Mouse (Mus musculus) heart, embryonic 13.5 days (tissue): Measurements from ENCODE around the gene Slc2a12. TPM values are rescaled to one million over a fixed set of nuclear protein-coding genes. Genes with fewer than 3 reads are reported as not detected.

Experiments
- ATAC-seq: fragments of 200-750 bp; cut with Nextera tagmentation; 2 replicates; pipeline ENCODE4 v1.8.0; 2017; ENCODE audit warnings: moderate TSS enrichment; ENCODE audit not compliant: insufficient number of reproducible peaks, low FRiP score, low TSS enrichment; ENCODE audit errors: extremely low read depth
- H3K27ac ChIP-seq: fragments of 300-500 bp; sonication (generic); replicated peaks from 2 replicates; pipeline ENCODE4 v1.5.1; 2015; ENCODE audit warnings: moderate library complexity, mild to moderate bottlenecking, inconsistent platforms
- H3K27me3 ChIP-seq: fragments of 300-500 bp; sonication (generic); replicated peaks from 2 replicates; pipeline ENCODE4 v1.6.1; 2015; ENCODE audit warnings: mild to moderate bottlenecking, inconsistent platforms
- H3K36me3 ChIP-seq: fragments of 300-500 bp; sonication (generic); 2 replicates; pipeline ENCODE4 v1.6.1; 2015; ENCODE audit warnings: mild to moderate bottlenecking, inconsistent platforms
- H3K4me1 ChIP-seq: fragments of 300-500 bp; sonication (generic); 2 replicates; pipeline ENCODE4 v1.6.1; 2015; ENCODE audit warnings: inconsistent platforms
- H3K4me2 ChIP-seq: fragments of 300-500 bp; sonication (generic); 2 replicates; pipeline ENCODE4 v1.6.1; 2015; ENCODE audit warnings: inconsistent platforms, mild to moderate bottlenecking, moderate library complexity
- H3K4me3 ChIP-seq: fragments of 300-500 bp; sonication (generic); 2 replicates; pipeline ENCODE4 v1.5.1; 2015; ENCODE audit warnings: moderate library complexity, mild to moderate bottlenecking, inconsistent platforms
- H3K9ac ChIP-seq: fragments of 300-500 bp; sonication (generic); 2 replicates; pipeline ENCODE4 v1.6.1; 2015; ENCODE audit warnings: inconsistent platforms, mild to moderate bottlenecking, moderate library complexity
- H3K9me3 ChIP-seq: fragments of 300-500 bp; sonication (generic); 2 replicates; pipeline ENCODE4 v1.6.1; 2016; ENCODE audit warnings: inconsistent platforms
- whole genome bisulfite sequencing: fragments of 180-500 bp; shearing (Covaris S2); methylation state at CpG from one replicate; pipeline ENCODE4 v1.1.7; 2015; ENCODE audit warnings: mixed read lengths; 5-methylcytosine and 5-hydroxymethylcytosine counted together
- microRNA-seq: library from miRNA; unstranded; fragments of <30 nt; microRNA quantifications from one replicate; pipeline ENCODE4, GENCODE M21; 2016
- polyA plus RNA-seq: library from polyadenylated mRNA; unstranded; fragments of >200 nt; fragmentation: Nextera tagmentation; extraction: Ambion mirVana; gene quantifications from 2 replicates; pipeline ENCODE4 v1.2.1, GENCODE M21; 2015

The Slc2a12 gene
- polyA plus RNA-seq, 1 experiment from 2014 or later, result 1.7 TPM

GRCm38 (mm10) chr10:22731272-22732093 lies 86.7 kb downstream of the Slc2a12 start, which contains the start of gene Tbpl1:
Gene Tbpl1 (minus strand): TSS chr10:22731938.
- Histone ChIP-seq H3K36me3 (no peaks in the 10 kb centered on the region), H3K9ac (peak within 1 kb of the TSS; percentile 92), H3K4me3 (peak within 1 kb of the TSS; percentile 88), H3K4me1 (peaks cover 32% of the 10 kb centered on the region), H3K9me3 (no peaks in the 10 kb centered on the region), H3K27ac (peak within 1 kb of the TSS; percentile 91), H3K4me2 (peak within 1 kb of the TSS; percentile 72), H3K27me3 (no peaks in the 10 kb centered on the region)
- under 1% methylated on average over 74 of the region's 77 CpGs for WGBS
- ATAC-seq, result peak; percentile 95

GRCm38 (mm10) chr10:22732181-22732580 lies 87.4 kb downstream of the Slc2a12 start:
- 41% methylated on average over 10 of the region's 10 CpGs for WGBS
- no peak for ATAC-seq
- no peaks in the 10 kb centered on the region for H3K36me3 ChIP-seq

GRCm38 (mm10) chr10:22745922-22746321 lies 101.1 kb downstream of the Slc2a12 start:
- WGBS, result 48% methylated on average over 7 of the region's 7 CpGs
- no peak overlapping the region for H3K4me2 ChIP-seq
- H3K27ac ChIP-seq, result no peak overlapping the region
- no peak overlapping the region for H3K4me3 ChIP-seq
- no peaks in the 10 kb centered on the region for H3K27me3 ChIP-seq
- no peaks in the 10 kb centered on the region for H3K9me3 ChIP-seq
- no peak for ATAC-seq
- H3K4me1 ChIP-seq, result peaks cover 13% of the 10 kb centered on the region
- H3K9ac ChIP-seq, result no peak overlapping the region
- no peaks in the 10 kb centered on the region for H3K36me3 ChIP-seq

More at GRCm38 (mm10) chr10:22732181-22732580, 87.4 kb downstream of the Slc2a12 start:
- Histone ChIP-seq H3K27ac (peak overlapping the region; percentile 91), H3K9ac (peak overlapping the region; percentile 92), H3K4me1 (peaks cover 25% of the 10 kb centered on the region), H3K4me3 (peak overlapping the region; percentile 88), H3K4me2 (peak overlapping the region; percentile 72), H3K9me3 (no peaks in the 10 kb centered on the region), H3K27me3 (no peaks in the 10 kb centered on the region)

DNA sequence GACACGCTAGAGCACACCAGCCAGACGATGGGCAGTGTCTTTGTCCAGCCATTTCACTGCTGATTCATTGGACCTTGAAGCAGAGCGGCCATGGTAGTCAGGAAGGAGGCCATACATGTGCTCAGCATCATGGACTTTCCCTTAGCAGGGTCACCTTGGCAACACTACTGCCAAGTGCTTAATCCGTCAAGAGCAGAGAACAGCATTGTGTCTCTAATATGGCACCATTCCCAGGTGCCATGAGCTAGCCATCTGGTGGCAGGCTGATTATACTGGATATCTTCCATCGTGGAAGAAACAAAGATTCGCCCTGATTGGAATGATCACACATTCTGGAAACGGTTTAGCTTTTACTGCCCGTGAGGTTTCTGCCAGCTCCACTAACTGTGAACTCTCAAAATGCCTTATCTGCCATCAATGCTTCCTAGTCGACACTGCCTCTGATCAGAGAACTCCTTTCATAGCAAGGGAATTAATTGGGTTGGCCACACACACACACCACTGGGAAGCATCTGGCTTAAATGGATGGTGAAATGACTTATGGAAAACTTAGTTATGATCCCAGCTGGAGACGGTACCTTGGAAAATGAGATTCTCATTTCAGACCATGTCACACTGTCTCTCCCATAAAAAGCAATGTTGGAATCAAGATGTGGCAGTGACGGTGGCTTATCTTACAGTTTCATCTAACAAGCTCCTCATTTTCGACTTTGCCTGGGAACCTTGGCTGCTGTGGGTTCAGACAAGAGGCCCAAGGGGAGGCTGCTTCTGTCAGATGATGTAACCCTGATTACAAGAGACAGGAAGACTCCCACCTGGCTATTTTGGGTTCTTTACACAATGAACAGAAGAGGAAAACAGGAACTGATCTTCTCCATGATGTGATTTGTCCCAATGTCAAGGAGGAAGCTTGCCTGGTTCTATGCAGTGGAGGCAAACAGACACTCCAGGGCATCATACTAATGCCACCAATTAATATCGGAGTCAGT lies 101.8 kb downstream of the Slc2a12 start:
- Histone ChIP-seq H3K4me3 (no peak overlapping the region), H3K9ac (no peak overlapping the region), H3K27ac (no peak overlapping the region), H3K27me3 (no peaks in the 10 kb centered on the region), H3K9me3 (no peaks in the 10 kb centered on the region), H3K36me3 (no peaks in the 10 kb centered on the region), H3K4me2 (no peak overlapping the region), H3K4me1 (peaks cover 13% of the 10 kb centered on the region)
- no peak for ATAC-seq
- WGBS, result 57% methylated on average over 13 of the region's 13 CpGs

DNA sequence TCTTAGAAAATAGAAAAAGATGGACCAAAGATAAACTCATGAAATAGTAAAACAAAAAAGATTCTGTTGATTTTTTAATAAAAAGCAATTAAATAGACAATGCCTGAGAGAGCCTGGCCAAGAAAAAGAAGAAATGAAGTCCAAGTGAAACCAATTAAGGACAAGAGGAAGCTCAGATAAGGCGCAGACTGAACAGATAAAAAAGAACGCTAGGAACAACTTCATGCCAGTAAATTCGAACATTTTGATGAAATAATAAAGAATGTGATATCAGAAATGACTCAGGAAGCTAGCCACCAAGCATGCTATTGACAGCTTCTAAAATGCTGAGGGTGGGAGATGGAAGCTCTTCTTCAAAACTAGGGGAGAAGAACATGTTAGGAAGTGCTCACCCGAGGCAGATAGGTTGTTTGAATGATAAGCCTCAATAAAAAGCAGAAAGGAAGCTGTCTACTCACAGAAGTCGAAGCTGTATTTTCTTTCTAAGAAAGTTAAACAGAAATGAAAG lies 106.4 kb downstream of the Slc2a12 start:
- WGBS, result 36% methylated on average over 5 of the region's 5 CpGs
- Histone ChIP-seq H3K9ac (no peak overlapping the region), H3K36me3 (no peaks in the 10 kb centered on the region), H3K4me3 (no peak overlapping the region), H3K27me3 (no peaks in the 10 kb centered on the region), H3K4me2 (peak overlapping the region; percentile 19; the same call in 1 of the 2 replicates), H3K9me3 (no peaks in the 10 kb centered on the region), H3K27ac (no peak overlapping the region), H3K4me1 (peaks cover 8% of the 10 kb centered on the region; the same call in 1 of the 2 replicates)
- no peak for ATAC-seq

Small RNA genes within 50 kb of the gene (microRNA-seq; reads per million reads assigned to microRNA genes)
- gene Mir7663, result 2.0 reads per million, percentile 3 among the genes with 10 or more reads in this experiment

Other genes starting within 250 kb of the Slc2a12 start
- 38.8 and 43.2 TPM in 2 replicates for gene Tbpl1, start 86.9 kb downstream of the Slc2a12 start, polyA plus RNA-seq
- gene Tcf21, start 175.2 kb downstream of the Slc2a12 start, polyA plus RNA-seq, result 61.7 and 63.3 TPM in 2 replicates